Mouse (Mus musculus): ENCODE results near the gene Gm37240. TPM values are rescaled to one million over a fixed set of nuclear protein-coding genes. Genes with fewer than 3 reads are reported as not detected.

Gm37240 gene
- polyA plus RNA-seq, 1 experiment from 2014 or later = 3.3 TPM

DNA sequence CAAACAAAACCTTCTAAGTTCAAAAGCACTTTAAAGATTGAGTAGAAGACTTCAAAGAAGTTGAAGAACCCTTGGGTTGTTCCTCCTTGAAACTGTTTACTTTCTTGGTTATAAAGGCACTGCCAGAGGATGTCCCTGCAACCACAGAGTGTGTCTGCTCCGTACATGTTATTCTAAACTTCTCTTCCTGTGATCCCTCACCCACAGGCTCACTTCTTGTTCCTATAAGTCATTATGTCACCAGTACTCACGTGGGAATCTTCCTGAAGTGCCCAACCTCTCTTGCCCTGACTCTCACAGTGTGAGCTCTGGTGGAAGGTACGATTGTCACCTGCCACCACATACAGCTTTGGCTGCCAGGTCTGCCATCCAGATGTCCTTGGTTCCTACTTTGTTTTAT lies 1265.3 kb downstream of the Gm37240 start:
- Histone ChIP-seq H3K4me1 (replicated peaks; ENCODE audit: control insufficient read depth, insufficient read depth, low read length) (no peaks in the 10 kb centered on the region), H3K27ac (ENCODE audit: low read depth, low read length) (no peak overlapping the region), H3K36me3 (ENCODE audit: control insufficient read depth, insufficient read depth) (no peaks in the 10 kb centered on the region), H3K4me2 (replicated peaks; ENCODE audit: low read depth) (no peak overlapping the region), H3K4me3 (ENCODE audit: low read depth, low read length) (no peak overlapping the region), H3K9me3 (ENCODE audit: control insufficient read depth) (no peaks in the 10 kb centered on the region), H3K27me3 (replicated peaks; ENCODE audit: control insufficient read depth, insufficient read depth, low read length) (no peaks in the 10 kb centered on the region), H3K9ac (ENCODE audit: low read depth, low read length) (no peak overlapping the region)
- no peak for TF ChIP-seq CTCF (IDR thresholded peaks at IDR 0.05; ENCODE audit: low read depth)
- ATAC-seq = no peak
- WGBS = 29% methylated on average over 3 of the region's 3 CpGs

DNA sequence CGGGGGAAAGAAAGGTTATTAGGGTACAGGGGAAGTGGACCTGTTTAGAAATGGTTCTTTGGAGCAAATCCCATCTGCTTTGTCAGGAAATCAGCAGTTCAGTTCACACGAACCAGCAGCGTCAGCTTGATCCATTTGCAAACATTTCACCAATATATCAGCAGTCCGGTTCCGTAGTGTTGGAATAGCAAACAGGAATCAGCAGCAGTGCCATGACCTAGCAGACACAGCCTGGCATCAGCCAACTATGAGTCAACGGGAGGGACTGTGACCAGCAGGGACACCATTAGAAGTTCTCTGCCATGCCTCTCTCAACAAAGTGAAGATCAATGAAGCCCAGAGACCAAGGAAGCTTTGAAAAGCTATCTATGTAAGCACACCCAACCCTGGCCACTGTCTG lies 1267.6 kb downstream of the Gm37240 start:
- Histone ChIP-seq H3K9me3 (ENCODE audit: control insufficient read depth) (no peaks in the 10 kb centered on the region), H3K4me2 (replicated peaks; ENCODE audit: low read depth) (no peak overlapping the region), H3K9ac (ENCODE audit: low read depth, low read length) (no peak overlapping the region), H3K4me1 (replicated peaks; ENCODE audit: control insufficient read depth, insufficient read depth, low read length) (no peaks in the 10 kb centered on the region), H3K4me3 (ENCODE audit: low read depth, low read length) (no peak overlapping the region), H3K27ac (ENCODE audit: low read depth, low read length) (no peak overlapping the region), H3K27me3 (replicated peaks; ENCODE audit: control insufficient read depth, insufficient read depth, low read length) (no peaks in the 10 kb centered on the region), H3K36me3 (ENCODE audit: control insufficient read depth, insufficient read depth) (no peaks in the 10 kb centered on the region)
- TF ChIP-seq CTCF (IDR thresholded peaks at IDR 0.05; ENCODE audit: low read depth) = no peak
- no peak for ATAC-seq
- 90% methylated on average over 6 of the region's 6 CpGs for WGBS

DNA sequence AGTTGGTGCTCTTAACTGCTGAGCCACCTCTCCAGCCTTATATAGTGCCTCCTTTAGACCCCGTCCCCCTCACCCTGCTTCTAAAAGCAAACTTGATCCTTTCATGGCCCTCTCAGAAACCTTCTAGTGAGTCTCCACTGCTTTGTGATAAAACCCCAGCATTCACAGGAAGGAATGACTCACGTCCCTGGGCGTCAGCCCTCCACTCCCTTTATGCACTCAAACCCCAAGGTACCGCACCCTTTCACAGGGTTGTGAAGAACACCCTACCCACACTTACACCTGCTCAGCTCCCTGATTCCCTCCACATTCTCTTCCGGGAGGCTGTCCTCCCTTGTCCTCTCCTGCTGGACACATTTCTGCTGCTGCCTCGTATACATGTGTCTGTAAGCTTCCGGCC lies 1268.3 kb downstream of the Gm37240 start:
- 89% methylated on average over 7 of the region's 7 CpGs for WGBS
- no peaks in the 10 kb centered on the region for H3K9me3 ChIP-seq (ENCODE audit: control insufficient read depth)
- no peak overlapping the region for H3K27ac ChIP-seq (ENCODE audit: low read depth, low read length)
- no peak overlapping the region for H3K9ac ChIP-seq (ENCODE audit: low read depth, low read length)
- TF ChIP-seq CTCF (IDR thresholded peaks at IDR 0.05; ENCODE audit: low read depth) = no peak
- H3K4me2 ChIP-seq (replicated peaks; ENCODE audit: low read depth) = no peak overlapping the region
- ATAC-seq = no peak
- H3K27me3 ChIP-seq (replicated peaks; ENCODE audit: control insufficient read depth, insufficient read depth, low read length) = no peaks in the 10 kb centered on the region
- no peaks in the 10 kb centered on the region for H3K36me3 ChIP-seq (ENCODE audit: control insufficient read depth, insufficient read depth)
- H3K4me3 ChIP-seq (ENCODE audit: low read depth, low read length) = no peak overlapping the region
- no peaks in the 10 kb centered on the region for H3K4me1 ChIP-seq (replicated peaks; ENCODE audit: control insufficient read depth, insufficient read depth, low read length)

DNA sequence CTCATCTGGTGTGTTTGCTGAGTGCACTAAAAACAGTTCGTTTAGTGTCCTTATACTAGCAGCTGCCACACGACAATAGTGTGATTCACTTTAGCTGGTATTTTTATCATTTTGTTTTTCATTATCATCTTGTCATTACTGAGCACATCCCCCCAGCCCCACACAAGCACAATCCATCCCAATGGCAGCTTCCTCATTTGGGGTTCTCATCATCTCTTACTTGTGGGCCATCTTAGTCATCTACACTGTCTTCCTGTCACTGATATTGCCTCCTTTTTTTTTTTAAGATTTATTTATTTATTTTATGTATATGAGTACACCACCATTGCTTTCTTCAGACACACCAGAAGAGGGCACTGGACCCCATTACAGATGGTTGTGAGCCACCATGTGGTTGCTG lies 1268.7 kb downstream of the Gm37240 start:
- ATAC-seq = no peak
- WGBS = 84% methylated on average over 2 of the region's 2 CpGs
- no peak for TF ChIP-seq CTCF (IDR thresholded peaks at IDR 0.05; ENCODE audit: low read depth)
- Histone ChIP-seq H3K4me1 (replicated peaks; ENCODE audit: control insufficient read depth, insufficient read depth, low read length) (no peaks in the 10 kb centered on the region), H3K9ac (ENCODE audit: low read depth, low read length) (no peak overlapping the region), H3K27ac (ENCODE audit: low read depth, low read length) (no peak overlapping the region), H3K4me2 (replicated peaks; ENCODE audit: low read depth) (no peak overlapping the region), H3K9me3 (ENCODE audit: control insufficient read depth) (no peaks in the 10 kb centered on the region), H3K36me3 (ENCODE audit: control insufficient read depth, insufficient read depth) (no peaks in the 10 kb centered on the region), H3K4me3 (ENCODE audit: low read depth, low read length) (no peak overlapping the region), H3K27me3 (replicated peaks; ENCODE audit: control insufficient read depth, insufficient read depth, low read length) (no peaks in the 10 kb centered on the region)

DNA sequence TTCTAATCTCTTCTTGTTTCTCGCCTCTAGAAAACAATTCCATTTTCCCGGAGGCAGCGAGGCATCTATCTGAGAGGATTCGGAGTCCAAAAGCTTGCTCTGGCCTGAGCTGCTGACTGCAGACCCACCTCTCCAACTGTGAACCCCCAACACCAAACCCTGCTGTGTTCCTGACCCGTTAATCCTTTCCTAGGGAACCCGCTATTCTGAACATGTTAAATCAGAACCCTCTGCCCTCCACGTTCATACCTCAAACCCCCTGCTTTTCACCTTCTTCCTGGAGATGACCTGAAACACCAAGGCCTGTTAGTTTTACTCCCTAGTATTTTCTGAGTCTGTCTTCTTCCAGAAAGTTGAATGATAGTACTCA lies 1271.5 kb downstream of the Gm37240 start:
- 52% methylated on average over 7 of the region's 7 CpGs for WGBS
- H3K9me3 ChIP-seq (ENCODE audit: control insufficient read depth) = no peaks in the 10 kb centered on the region
- no peak for TF ChIP-seq CTCF (IDR thresholded peaks at IDR 0.05; ENCODE audit: low read depth)
- no peak overlapping the region for H3K27ac ChIP-seq (ENCODE audit: low read depth, low read length)
- H3K4me2 ChIP-seq (replicated peaks; ENCODE audit: low read depth) = no peak overlapping the region
- H3K27me3 ChIP-seq (replicated peaks; ENCODE audit: control insufficient read depth, insufficient read depth, low read length) = no peaks in the 10 kb centered on the region
- H3K4me1 ChIP-seq (replicated peaks; ENCODE audit: control insufficient read depth, insufficient read depth, low read length) = no peaks in the 10 kb centered on the region
- no peak overlapping the region for H3K4me3 ChIP-seq (ENCODE audit: low read depth, low read length)
- H3K9ac ChIP-seq (ENCODE audit: low read depth, low read length) = no peak overlapping the region
- H3K36me3 ChIP-seq (ENCODE audit: control insufficient read depth, insufficient read depth) = no peaks in the 10 kb centered on the region
- ATAC-seq = no peak

DNA sequence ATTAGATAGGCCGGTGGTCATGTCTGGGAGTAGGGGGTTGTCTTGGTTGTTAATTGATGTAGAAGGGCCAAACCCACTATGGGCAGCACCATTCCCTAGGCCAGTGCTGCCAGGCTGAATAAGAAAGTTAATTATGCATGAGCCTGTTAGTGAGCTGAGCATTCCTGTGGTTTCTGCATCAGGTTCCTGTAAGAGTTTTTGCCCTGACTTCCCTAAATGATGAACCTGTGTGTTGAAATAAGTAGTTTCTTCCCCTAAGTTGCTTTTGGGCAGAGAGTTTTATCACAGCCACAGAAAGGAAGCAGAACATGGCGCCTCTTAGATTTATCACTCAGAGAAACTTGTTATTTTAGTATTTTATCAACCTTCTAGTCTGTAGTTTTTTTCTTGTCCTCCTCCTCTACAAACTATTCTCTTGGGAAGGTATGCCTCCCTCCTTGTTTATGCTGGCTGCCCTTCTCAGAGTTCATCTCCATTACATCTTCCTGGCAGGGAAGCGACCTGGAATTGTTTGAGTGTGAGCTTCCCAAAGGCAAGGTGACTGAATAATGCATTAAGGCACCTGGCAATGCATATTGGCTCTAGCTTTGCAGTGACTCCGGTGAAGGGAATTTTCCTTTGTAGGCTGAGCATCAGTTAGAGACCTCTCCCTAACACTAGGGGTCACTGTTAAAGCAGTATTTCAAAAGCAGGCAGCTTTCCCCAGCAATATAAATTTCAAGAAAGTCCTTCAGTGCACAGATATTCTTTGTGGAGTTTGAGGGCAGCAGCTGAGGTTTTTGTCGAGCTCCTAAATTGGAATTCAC lies 1272.1 kb downstream of the Gm37240 start:
- Histone ChIP-seq H3K27me3 (replicated peaks; ENCODE audit: control insufficient read depth, insufficient read depth, low read length) (no peaks in the 10 kb centered on the region), H3K4me1 (replicated peaks; ENCODE audit: control insufficient read depth, insufficient read depth, low read length) (no peaks in the 10 kb centered on the region), H3K4me2 (replicated peaks; ENCODE audit: low read depth) (no peak overlapping the region), H3K36me3 (ENCODE audit: control insufficient read depth, insufficient read depth) (no peaks in the 10 kb centered on the region), H3K4me3 (ENCODE audit: low read depth, low read length) (no peak overlapping the region), H3K9me3 (ENCODE audit: control insufficient read depth) (no peaks in the 10 kb centered on the region), H3K27ac (ENCODE audit: low read depth, low read length) (no peak overlapping the region), H3K9ac (ENCODE audit: low read depth, low read length) (no peak overlapping the region)
- no peak for ATAC-seq
- peak; percentile 81 for TF ChIP-seq CTCF (IDR thresholded peaks at IDR 0.05; ENCODE audit: low read depth)
- WGBS = 28% methylated on average over 5 of the region's 5 CpGs

Measured in intestine, postnatal 0 days (tissue).